Mouse (Mus musculus) hindbrain, embryonic 14.5 days (tissue): ENCODE measurements around the gene Rbmxl1. TPM values are rescaled to one million over a fixed set of nuclear protein-coding genes. Genes with fewer than 3 reads are reported as not detected.
"Not testable (repeated sequence)": the region's sequence is repeated elsewhere in the genome, so short reads cannot be mapped to it uniquely, and the experiment has no call there.

ENCODE experiments used
- ATAC-seq: fragments of 200-750 bp; cut with Nextera tagmentation; 2 replicates; pipeline ENCODE4 v1.8.0; 2017; ENCODE audit warnings: moderate number of reproducible peaks, mild to moderate bottlenecking, moderate TSS enrichment, moderate library complexity; ENCODE audit not compliant: low FRiP score
- DNase-seq: peaks from one replicate; pipeline ENCODE4 v3.0.0-alpha.2; 2015; ENCODE audit warnings: low spot score
- H3K27ac ChIP-seq: fragments of 300-500 bp; sonication (generic); 2 replicates; pipeline ENCODE4 v1.5.1; 2014; ENCODE audit warnings: mild to moderate bottlenecking, moderate library complexity
- H3K27me3 ChIP-seq: fragments of 300-500 bp; sonication (generic); 2 replicates; pipeline ENCODE4 v1.6.1; 2014; ENCODE audit warnings: mild to moderate bottlenecking, low read length, mixed read lengths; ENCODE audit not compliant: control insufficient read depth, insufficient read depth
- H3K36me3 ChIP-seq: fragments of 300-500 bp; sonication (generic); replicated peaks from 2 replicates; pipeline ENCODE4 v1.6.1; 2014; ENCODE audit not compliant: control insufficient read depth, insufficient read depth
- H3K4me1 ChIP-seq: fragments of 300-500 bp; sonication (generic); replicated peaks from 2 replicates; pipeline ENCODE4 v1.6.1; 2014; ENCODE audit warnings: antibody characterized with exemption, low read length, mixed read lengths; ENCODE audit not compliant: control insufficient read depth, insufficient read depth
- H3K4me2 ChIP-seq: fragments of 300-500 bp; sonication (generic); replicated peaks from 2 replicates; pipeline ENCODE4 v1.6.1; 2014; ENCODE audit warnings: mild to moderate bottlenecking, moderate library complexity
- H3K4me3 ChIP-seq: fragments of 300-500 bp; sonication (generic); replicated peaks from 2 replicates; pipeline ENCODE4 v1.5.1; 2014; ENCODE audit warnings: mild to moderate bottlenecking, low read length
- H3K9ac ChIP-seq: fragments of 300-500 bp; sonication (generic); 2 replicates; pipeline ENCODE4 v1.6.1; 2014
- H3K9me3 ChIP-seq: fragments of 300-500 bp; sonication (generic); 2 replicates; pipeline ENCODE4 v1.6.1; 2016; ENCODE audit warnings: low read length; ENCODE audit not compliant: control insufficient read depth
- WGBS: fragments of 180-500 bp; shearing (Covaris S2); extraction: QIAGEN DNeasy Blood & Tissue Kit; methylation state at CpG from one replicate; pipeline ENCODE4 v1.1.7; 2014; 5-methylcytosine and 5-hydroxymethylcytosine counted together
- polyA plus RNA-seq: library from polyadenylated mRNA; unstranded; fragments of >200 nt; fragmentation: Nextera tagmentation; extraction: Ambion mirVana; gene quantifications from 2 replicates; pipeline ENCODE4 v1.2.1, GENCODE M21; 2014

Gene Rbmxl1
- polyA plus RNA-seq, 1 experiment from 2014 or later = 195 TPM

DNA sequence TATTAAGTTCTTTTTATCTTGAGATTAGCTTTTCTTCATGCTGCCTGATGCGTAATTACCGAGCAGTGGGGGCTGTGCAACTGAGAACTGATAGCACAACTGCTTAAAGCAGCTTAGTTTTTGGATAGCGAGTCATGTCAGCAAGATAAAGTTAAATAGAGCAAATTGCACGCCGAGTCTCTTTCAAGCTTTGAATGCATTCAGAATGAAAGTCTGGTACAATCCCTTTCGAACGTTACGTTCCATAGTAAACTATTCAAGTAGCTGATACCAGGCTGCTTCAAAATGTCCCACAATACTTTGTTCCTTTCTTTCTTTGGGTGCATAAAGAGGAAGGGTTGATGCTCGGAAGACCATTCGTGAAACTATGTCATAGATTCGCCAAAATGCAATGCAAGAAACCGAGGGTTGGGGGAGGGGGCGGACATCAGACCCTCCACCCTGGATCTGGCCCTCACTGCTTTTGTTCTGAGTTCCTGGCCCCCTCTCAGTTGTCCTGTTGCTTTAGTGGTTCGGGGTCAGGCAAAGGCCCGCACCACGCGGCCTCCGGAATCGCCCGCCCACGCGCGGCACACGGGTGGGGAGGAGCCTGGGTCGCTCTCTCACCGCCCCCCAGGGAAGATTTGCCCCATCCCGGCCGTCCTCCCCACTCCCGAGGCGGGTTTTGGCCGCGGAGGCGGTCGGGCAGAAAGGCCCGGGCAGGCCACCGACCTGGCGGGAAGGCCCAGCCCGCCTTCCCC, 549 bp downstream of the Rbmxl1 start:
- Histone ChIP-seq H3K27ac (peak overlapping the region; percentile 99), H3K9me3 (no peaks in the 10 kb centered on the region), H3K4me1 (peaks cover 14% of the 10 kb centered on the region), H3K9ac (peak overlapping the region; percentile 95), H3K27me3 (no peaks in the 10 kb centered on the region), H3K36me3 (peaks cover 23% of the 10 kb centered on the region), H3K4me2 (peak overlapping the region; percentile 96), H3K4me3 (peak overlapping the region; percentile 93)
- peak; percentile 64 for DNase-seq
- ATAC-seq = peak; percentile 22
- WGBS = under 1% methylated on average over 37 of the region's 38 CpGs

DNA sequence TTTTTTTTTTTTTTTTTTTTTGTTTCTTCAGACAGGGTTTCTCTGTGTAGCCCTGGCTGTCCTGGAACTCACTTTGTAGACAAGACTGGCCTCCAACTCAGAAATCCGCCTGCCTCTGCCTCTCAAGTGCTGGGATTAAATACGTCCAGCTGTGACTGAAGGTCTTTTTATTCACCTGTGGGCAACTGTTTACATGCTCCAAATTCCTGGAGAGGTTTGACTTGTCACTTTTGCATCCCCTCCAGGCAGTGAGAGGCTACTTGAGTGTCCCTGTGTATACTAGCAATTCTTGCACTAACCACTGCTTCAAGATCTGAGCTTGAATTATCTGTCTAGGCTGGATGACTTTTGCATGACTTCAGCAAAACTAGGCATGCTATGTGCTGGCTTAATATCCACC, 6.0 kb downstream of the Rbmxl1 start:
- 81% methylated on average over 2 of the region's 2 CpGs for WGBS
- DNase-seq (no peak), ATAC-seq (no peak)
- H3K9ac ChIP-seq = no peak overlapping the region
- H3K9me3 ChIP-seq = no peaks in the 10 kb centered on the region
- H3K27me3 ChIP-seq = no peaks in the 10 kb centered on the region
- H3K36me3 ChIP-seq = peaks cover 23% of the 10 kb centered on the region
- no peak overlapping the region for H3K4me3 ChIP-seq
- H3K27ac ChIP-seq = no peak overlapping the region
- peaks cover 6% of the 10 kb centered on the region for H3K4me1 ChIP-seq
- no peak overlapping the region for H3K4me2 ChIP-seq

DNA sequence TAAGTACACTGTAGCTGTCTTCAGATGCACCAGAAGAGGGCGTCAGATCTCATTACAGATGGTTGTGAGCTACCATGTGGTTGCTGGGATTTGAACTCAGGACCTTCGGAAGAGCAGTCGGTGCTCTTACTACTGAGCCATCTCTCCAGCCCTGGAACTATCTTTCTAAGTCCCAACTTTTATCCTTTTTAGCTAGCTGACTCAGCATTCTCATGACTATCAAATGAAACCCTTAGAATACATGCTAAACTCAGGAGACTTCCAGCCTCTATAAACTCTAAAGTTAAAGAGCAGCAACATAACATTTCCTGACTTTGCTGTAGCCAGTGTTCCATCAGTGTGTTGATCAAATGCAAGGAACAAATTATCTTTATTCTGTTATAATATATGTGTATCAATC, 12.4 kb downstream of the Rbmxl1 start:
- H3K36me3 ChIP-seq, ATAC-seq: not testable (repeated sequence)

DNA sequence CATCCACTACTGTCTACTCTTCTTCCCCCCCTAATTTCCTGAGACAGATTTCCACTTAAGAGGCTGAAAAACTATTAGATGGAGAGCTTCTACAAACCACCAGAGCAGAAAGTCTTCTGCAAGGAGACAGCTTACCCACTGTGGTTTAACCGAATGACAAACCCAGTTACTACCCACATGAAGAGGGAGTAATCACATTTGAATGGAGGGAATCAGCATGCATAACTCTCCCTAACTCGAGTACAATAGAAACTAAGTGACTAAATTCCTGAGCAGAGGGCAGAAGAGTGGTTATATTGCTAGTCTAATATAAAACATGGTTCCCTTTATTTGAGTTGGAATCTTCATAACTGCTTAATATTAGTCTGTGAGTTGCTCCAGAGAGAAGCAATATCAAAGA, 15.7 kb downstream of the Rbmxl1 start:
- H3K27ac ChIP-seq = no peak overlapping the region
- ATAC-seq = no peak
- no peak overlapping the region for H3K4me3 ChIP-seq
- H3K9ac ChIP-seq = no peak overlapping the region
- no peak overlapping the region for H3K4me2 ChIP-seq
- WGBS = 18% methylated on average over 2 of the region's 2 CpGs
- DNase-seq = no peak
- no peaks in the 10 kb centered on the region for H3K27me3 ChIP-seq
- H3K9me3 ChIP-seq = no peaks in the 10 kb centered on the region
- no peaks in the 10 kb centered on the region for H3K36me3 ChIP-seq
- no peaks in the 10 kb centered on the region for H3K4me1 ChIP-seq

More for the DNA sequence above, 12.4 kb downstream of the Rbmxl1 start:
- H3K9me3 ChIP-seq, H3K4me1 ChIP-seq, H3K27ac ChIP-seq, H3K27me3 ChIP-seq, H3K9ac ChIP-seq, H3K4me3 ChIP-seq, H3K4me2 ChIP-seq, DNase-seq: not testable (repeated sequence)
- 93% methylated on average over 3 of the region's 3 CpGs for WGBS

DNA sequence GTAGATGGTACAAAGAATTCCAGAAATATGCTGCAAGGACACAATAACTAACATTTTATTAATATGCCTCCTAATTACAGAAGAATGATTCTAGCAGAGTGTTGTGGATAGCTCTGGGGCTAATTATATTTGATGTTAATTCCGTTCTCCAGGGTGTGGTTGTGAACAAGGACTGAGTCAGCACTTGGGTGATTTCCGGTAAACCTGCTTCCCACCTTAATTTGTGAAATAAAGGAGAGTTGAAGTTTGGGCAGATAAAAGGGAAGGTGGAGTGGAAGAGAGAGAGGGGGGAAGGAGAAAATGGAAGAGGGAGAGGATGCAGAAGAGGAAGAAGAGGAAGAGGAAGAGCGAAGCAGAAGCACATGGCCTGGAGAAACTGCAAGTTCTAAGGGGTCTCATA, 19.0 kb downstream of the Rbmxl1 start:
- no peaks in the 10 kb centered on the region for H3K27me3 ChIP-seq
- no peaks in the 10 kb centered on the region for H3K36me3 ChIP-seq
- ATAC-seq (no peak), DNase-seq (no peak)
- 79% methylated on average over 3 of the region's 3 CpGs for WGBS
- no peak overlapping the region for H3K4me3 ChIP-seq
- H3K4me2 ChIP-seq = no peak overlapping the region
- no peak overlapping the region for H3K9ac ChIP-seq
- no peaks in the 10 kb centered on the region for H3K4me1 ChIP-seq
- H3K27ac ChIP-seq = no peak overlapping the region
- H3K9me3 ChIP-seq = no peaks in the 10 kb centered on the region

DNA sequence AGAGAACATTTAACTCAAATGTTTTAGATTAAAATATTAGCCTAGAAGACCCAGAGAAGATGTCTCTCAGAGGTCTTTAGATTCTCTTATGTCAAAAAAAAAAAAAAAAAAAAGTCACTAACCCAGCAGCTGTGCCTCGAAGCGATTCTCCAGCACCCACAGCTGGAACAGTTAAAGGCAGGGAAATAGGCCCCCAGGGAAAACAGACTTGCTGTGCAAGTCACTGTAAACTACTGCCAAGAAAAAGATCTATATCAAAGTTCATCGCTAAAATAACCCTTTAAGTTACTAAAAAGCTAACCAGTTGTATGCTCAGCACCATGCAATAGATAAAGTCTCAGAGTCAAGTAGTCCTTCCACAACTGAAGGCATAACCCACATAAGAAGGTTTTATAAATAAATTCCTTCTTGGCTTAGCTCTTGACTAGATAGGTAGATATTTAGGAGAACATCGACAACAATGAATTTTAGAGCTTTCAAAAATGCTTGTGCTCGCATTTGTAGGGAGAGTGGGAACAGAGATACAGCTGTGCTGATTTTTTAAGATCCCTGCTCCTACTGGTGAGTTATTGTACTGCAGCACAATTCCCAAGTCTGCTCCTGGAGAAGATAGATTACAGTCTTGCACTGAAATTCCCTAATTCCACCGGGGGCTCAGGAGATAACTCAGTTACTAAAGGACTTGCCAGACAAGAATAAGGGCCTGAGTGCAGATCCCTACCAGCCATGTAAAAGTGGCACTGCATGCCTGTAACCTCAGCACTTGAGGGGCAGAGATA, 31.5 kb downstream of the Rbmxl1 start:
- no peak for DNase-seq
- Histone ChIP-seq H3K27me3 (no peaks in the 10 kb centered on the region), H3K9ac (no peak overlapping the region), H3K9me3 (no peaks in the 10 kb centered on the region), H3K4me3 (no peak overlapping the region), H3K4me2 (no peak overlapping the region), H3K27ac (no peak overlapping the region), H3K36me3 (no peaks in the 10 kb centered on the region), H3K4me1 (no peaks in the 10 kb centered on the region)
- no peak for ATAC-seq
- WGBS = 61% methylated on average over 6 of the region's 6 CpGs

DNA sequence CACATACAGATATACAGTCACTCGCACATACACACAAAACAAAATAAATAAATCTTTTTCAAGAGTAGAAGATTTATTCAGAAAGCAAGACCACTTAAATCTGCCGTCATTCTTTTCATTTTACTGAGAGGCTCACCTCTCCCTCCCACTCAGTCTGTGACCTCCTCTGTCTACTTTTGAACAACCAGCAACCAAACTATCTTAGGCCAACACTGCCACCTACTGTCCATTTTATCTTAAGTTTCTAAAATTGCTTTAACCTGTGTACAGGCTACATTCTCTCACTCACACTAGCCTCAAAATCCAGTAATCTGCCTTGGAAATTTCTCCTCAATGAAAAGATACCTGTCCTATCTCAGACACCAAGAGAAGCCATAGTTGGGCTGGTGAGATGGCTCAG, 40.8 kb downstream of the Rbmxl1 start:
- no peak overlapping the region for H3K9ac ChIP-seq
- ATAC-seq (no peak), DNase-seq (no peak)
- H3K27ac ChIP-seq = no peak overlapping the region
- 88% methylated on average over 2 of the region's 2 CpGs for WGBS
- H3K4me2 ChIP-seq = no peak overlapping the region
- H3K36me3 ChIP-seq = no peaks in the 10 kb centered on the region
- H3K4me1 ChIP-seq = no peaks in the 10 kb centered on the region
- H3K4me3 ChIP-seq = no peak overlapping the region
- H3K9me3 ChIP-seq = peaks cover 4% of the 10 kb centered on the region; the same call in 1 of the 2 replicates
- H3K27me3 ChIP-seq = no peaks in the 10 kb centered on the region

DNA sequence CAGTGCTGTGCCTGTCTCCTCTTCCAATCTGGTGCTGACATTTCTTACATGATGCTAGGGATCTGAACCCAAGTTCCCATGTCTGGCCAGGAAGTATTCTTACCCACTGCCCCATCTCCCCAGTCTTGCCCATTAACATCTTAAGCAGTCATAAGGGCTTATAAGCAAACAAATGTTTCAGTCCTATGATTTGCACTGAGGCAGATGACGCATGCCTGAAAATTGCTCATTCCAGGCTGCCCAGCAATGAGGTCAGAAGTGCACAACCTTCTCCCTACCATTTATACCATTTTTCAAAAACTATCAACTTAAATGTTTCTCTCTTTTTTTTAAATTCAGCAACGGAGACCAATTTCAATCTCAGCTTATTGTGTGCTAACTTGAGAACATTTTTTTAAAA, 44.8 kb downstream of the Rbmxl1 start:
- peaks cover 4% of the 10 kb centered on the region; the same call in 1 of the 2 replicates for H3K9me3 ChIP-seq
- H3K4me1 ChIP-seq = no peaks in the 10 kb centered on the region
- H3K4me2 ChIP-seq = no peak overlapping the region
- H3K9ac ChIP-seq = no peak overlapping the region
- DNase-seq (no peak), ATAC-seq (no peak)
- 88% methylated on average over 2 of the region's 2 CpGs for WGBS
- H3K36me3 ChIP-seq = no peaks in the 10 kb centered on the region
- H3K4me3 ChIP-seq = no peak overlapping the region
- H3K27me3 ChIP-seq = no peaks in the 10 kb centered on the region
- no peak overlapping the region for H3K27ac ChIP-seq

DNA sequence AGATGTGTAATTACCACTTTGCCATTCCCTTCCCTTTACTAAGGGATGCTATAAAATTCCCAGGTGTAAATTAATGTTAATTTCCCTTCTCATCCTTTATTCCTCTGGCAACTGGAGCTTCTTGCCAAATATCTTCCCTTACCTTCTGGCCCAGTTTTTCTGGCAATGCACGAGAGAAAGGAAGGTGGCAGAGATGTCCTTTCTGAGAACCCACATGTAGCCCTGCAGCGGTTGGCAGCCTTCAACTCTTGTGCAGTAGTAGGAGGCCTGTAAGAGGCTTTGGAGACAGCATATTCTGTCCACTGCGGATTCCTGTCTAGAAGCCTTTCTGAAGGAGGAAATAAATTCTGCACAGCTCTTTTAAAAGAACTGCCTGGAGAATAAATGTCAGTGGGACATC, 52.3 kb downstream of the Rbmxl1 start:
- ATAC-seq = no peak
- 81% methylated on average over 3 of the region's 3 CpGs for WGBS
- H3K9ac ChIP-seq = no peak overlapping the region
- no peak overlapping the region for H3K27ac ChIP-seq
- no peak for DNase-seq
- no peaks in the 10 kb centered on the region for H3K9me3 ChIP-seq
- H3K27me3 ChIP-seq = no peaks in the 10 kb centered on the region
- H3K4me1 ChIP-seq = no peaks in the 10 kb centered on the region
- H3K36me3 ChIP-seq = no peaks in the 10 kb centered on the region
- no peak overlapping the region for H3K4me3 ChIP-seq
- H3K4me2 ChIP-seq = no peak overlapping the region
